Mouse (Mus musculus): ENCODE data around the gene Pask.
A peak's percentile ranks its signal among the peaks of the same experiment; 100 is the strongest.

The Pask gene

DNA sequence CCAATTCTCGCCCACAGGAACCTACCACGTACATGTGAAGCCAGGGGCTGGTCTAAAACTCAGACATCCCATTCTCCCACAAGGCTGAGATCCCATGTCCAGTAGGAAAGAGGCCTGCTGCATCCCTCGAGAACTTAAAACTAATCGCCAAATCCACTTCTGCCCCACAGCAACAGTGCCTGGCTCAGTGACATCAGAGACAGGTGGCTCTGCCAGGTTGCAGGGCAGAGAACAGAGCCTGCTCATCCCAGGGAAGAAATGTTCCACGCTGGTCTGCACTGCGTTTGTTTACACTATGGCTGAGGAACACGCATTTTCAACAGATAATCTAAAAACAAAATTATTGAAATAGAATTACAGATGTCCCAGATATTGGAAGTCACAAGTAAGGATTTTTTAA lies 66.2 kb downstream of the Pask start:
- peak; percentile 17 to 24 for DNase-seq

DNA sequence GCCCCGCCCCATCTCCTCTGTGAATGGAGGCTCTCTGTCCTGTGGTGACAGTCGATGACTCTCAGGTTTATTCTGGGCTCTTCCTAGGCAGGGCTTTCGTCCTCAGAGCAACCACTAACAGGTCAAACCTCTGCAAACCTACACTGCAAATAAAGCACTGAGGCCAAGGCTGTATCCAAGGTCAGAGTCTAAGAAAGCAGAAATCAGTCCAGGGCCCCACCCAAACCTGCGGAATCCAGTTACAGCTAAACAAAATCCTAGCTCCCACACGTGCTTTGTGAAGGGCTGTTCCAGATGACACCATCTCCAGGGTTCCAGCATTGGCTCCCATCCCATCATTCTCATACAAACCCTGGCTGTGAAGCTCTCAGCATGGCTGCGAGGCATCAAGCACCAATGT lies 67.7 kb downstream of the Pask start:
- DNase-seq: no peak

DNA sequence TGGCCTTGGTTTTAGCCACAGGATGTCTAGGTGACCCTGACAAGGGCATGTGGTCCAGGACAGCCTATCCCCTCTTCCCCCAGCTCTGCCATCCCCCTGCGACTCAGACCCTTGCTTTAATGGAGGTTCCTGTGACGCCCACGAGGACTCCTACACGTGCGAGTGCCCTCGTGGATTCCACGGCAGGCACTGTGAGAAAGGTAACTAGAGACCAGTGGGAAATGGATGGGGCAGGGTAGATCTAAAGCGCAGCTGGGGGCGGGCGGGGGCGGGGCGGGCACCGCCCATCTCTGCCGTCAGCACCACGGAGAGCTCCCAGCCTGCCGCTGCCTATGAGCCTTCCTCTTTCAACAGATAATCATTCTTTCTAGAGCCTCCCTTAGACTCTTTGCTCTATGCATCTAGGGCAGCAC lies 70.9 kb downstream of the Pask start:
- DNase-seq: no peak

DNA sequence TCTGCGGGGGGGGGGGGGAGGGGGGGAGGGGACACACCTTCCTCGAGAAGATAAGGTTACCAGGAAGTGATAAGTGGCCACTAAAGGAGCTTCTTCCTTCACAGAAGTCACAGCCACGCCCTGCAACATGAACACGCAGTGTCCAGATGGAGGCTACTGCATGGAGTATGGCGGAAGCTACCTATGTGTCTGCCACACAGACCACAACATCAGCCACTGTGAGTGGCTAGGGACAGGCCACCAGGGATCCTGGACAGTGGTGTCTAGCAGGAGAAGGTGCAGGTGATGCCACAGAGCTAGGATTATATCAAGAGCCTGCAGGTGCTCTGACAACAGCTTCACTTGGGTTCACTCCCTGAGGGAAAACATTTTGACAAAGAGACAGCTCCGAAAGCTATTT lies 71.5 kb downstream of the Pask start:
- no peak for DNase-seq

DNA sequence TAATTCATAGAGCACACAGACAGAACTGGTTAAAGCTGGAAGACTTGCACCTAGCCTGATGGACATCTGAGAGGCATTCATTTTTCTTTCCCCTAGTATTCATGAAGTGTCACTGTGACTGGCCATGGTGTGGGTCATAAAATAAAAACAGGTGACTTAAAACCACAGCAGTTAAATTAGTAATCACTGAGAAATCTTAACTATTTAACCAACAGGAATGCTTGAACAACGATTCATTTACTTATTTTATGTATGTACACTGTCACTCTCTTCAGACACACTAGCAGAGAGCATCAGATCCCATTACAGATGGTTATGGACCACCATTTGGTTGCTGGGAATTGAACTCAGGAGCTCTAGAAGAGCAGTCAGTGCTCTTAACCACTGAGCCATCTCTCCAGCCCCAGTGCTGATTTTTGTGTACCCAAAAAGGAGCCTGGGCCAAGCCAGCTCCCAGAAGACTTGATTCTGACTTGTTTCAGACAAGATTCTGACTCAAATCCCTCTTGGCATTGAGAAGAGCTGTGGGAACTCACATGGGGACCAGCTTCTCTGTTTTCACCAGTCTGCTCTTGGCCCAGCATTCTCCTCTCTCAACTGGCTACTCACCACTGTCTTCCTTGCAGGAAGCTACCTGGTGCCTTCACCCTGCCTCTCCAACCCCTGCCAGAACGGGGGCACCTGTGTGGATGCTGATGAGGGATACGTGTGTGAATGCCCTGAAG lies 72.6 kb downstream of the Pask start:
- DNase-seq: no peak

DNA sequence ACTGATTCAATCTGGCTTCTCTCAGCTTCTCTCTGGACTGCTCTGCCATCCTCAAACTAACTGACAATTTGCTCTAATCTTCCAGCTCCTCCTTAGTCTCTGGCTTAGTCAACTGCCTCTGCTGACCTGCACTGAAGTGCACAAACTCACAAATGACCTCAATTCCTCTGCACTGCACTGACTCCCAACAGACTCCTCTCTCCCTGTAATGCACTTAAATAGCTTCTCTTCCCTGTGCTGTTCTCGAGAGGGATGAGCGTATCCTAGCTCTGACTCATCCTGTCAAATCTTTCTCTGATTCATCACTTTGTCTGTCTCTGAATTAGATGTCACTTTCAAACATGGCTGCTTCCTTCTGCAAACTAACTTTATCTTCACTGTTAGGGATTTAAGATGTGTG lies 75.0 kb downstream of the Pask start:
- DNase-seq: no peak

DNA sequence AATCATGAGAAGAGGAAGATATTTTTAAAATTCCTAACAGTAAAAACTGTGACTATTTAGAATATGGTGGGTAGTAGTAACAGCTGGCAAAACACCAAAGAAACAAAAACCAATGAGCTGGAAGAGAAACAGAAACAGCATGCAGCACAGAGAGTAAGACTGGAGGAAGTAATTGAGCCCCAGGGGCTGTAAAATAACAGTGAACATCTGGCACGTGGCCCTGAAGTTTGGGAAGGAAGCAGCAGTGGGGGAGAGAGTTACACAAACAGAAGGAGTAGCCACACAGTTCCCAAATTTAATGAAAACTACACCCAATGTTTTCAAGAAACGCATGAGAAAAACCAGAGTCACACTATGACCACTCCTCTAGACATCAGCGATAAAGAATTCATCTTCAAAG lies 76.1 kb downstream of the Pask start:
- DNase-seq: no peak
